ENCODE assay signal across 9 mouse cellular contexts in the genomic region with DNA sequence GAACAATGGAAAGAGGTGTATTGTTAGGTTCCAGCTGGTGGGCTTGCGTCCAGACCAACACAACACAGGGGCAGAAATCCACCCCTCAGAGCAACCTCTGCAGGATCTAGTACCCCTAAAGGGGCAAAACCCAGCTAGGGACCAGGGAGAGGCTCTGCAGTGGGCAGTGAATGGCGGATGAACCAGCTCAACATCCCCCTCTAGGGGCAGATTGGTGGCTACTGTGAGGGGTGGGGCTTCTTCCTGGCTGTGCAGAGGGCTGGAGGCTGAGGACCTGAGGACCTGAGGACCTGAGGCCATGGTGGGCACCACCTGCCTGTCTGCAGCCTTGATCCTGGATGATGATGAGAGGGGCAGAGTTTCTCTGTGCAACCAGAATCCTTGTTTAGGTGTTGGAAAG. TPM values are rescaled to one million over a fixed set of nuclear protein-coding genes. Genes with fewer than 3 reads are reported as not detected.
DNase-seq lines count a peak whose midpoint lies in the region; ATAC-seq and TF ChIP-seq lines count a peak whose summit lies in the region.
"Had no signal": no experiment of that assay in that cellular context is flagged by ENCODE, and none has a peak within 500 bp of the region (broad histone marks: within the 10 kb centered on the region; RNA-seq: fewer than 3 reads in every experiment).

No protein-coding gene starts in this region.

- TF ChIP-seq EP300 in MEL (IDR thresholded peaks at IDR 0.05; ENCODE audit: low read depth in 1 of 2, low read length in 2 of 2): no peak

- H3K4me1 ChIP-seq in kidney, embryonic 16.5 days (ENCODE audit: insufficient read depth, low read length): no peaks in the 10 kb centered on the region
- H3K4me1 ChIP-seq in MEL (ENCODE audit: control insufficient read depth in 1 of 2, insufficient read depth in 2 of 2, low read length in 2 of 2): no peaks in the 10 kb centered on the region

- ATAC-seq in kidney, embryonic 16.5 days (ENCODE audit: low FRiP score, low TSS enrichment): no peak

- no peaks in the 10 kb centered on the region for H3K79me2 ChIP-seq in MEL (ENCODE audit: control insufficient read depth, insufficient read depth, low read length, poor library complexity)

- TF ChIP-seq POLR2A in MEL (IDR thresholded peaks at IDR 0.05; ENCODE audit: control insufficient read depth in 1 of 2, insufficient read depth in 1 of 2, low read depth in 1 of 2, low read length in 2 of 2, poor library complexity in 1 of 2): no peak

- 33% methylated on average over 2 of the region's 2 CpGs for WGBS in kidney, embryonic 16.5 days

- H3K9ac ChIP-seq in kidney, embryonic 16.5 days (replicated peaks; ENCODE audit: low read length): no peak overlapping the region
- H3K9ac ChIP-seq in MEL (ENCODE audit: control insufficient read depth, low read depth, low read length, poor library complexity, severe bottlenecking): no peak overlapping the region

- DNase-seq in kidney, postnatal 4 days: peak; percentile 28 to 50
- peak; percentile 67 for DNase-seq in MEL (ENCODE audit: low read depth, low spot score)
- peak; percentile 32 for DNase-seq in embryo, embryonic 11 days
- peak; percentile 62 for DNase-seq in retina, embryonic 14.5 days (ENCODE audit: low spot score)
- no peak for DNase-seq in testis, postnatal 14 days (ENCODE audit: low spot score)
- no peak for DNase-seq in ovary, postnatal 36 days (ENCODE audit: low spot score)
- DNase-seq in cerebellum, adult 11 months: no peak

- H3K4me3 ChIP-seq in kidney, embryonic 16.5 days (ENCODE audit: low read length): no peak overlapping the region
- no peak overlapping the region for H3K4me3 ChIP-seq in MEL (ENCODE audit: control insufficient read depth in 1 of 2, insufficient read depth in 1 of 2, low read depth in 2 of 2, low read length in 2 of 2)
- H3K4me3 ChIP-seq: myocyte had no signal

- no peaks in the 10 kb centered on the region for H3K27me3 ChIP-seq in kidney, embryonic 16.5 days (ENCODE audit: insufficient read depth, low read length)
- no peaks in the 10 kb centered on the region for H3K27me3 ChIP-seq in MEL (ENCODE audit: control insufficient read depth in 1 of 2, insufficient read depth in 2 of 2, low read length in 2 of 2)

- peak; percentile 60 to 73 (median 70) for TF ChIP-seq CTCF in MEL (IDR thresholded peaks at IDR 0.05 in 2 of 3, conservative IDR thresholded peaks at IDR 0.05 in 1 of 3; ENCODE audit: control insufficient read depth in 1 of 3, insufficient read depth in 1 of 3, low read depth in 2 of 3, low read length in 3 of 3, poor library complexity in 1 of 3, severe bottlenecking in 1 of 3)

- no peaks in the 10 kb centered on the region for H3K9me3 ChIP-seq in kidney, embryonic 16.5 days (ENCODE audit: low read length)
- H3K9me3 ChIP-seq in MEL (replicated peaks; ENCODE audit: insufficient read depth, low read length): no peaks in the 10 kb centered on the region

- H3K27ac ChIP-seq in kidney, embryonic 16.5 days (ENCODE audit: low read length): no peak overlapping the region
- no peak overlapping the region for H3K27ac ChIP-seq in MEL (ENCODE audit: control insufficient read depth, low read depth, low read length)

- no peak overlapping the region for H3K4me2 ChIP-seq in kidney, embryonic 16.5 days (replicated peaks; ENCODE audit: low read depth, low read length)

- peak; percentile 42 for TF ChIP-seq RAD21 in MEL (IDR thresholded peaks at IDR 0.05; ENCODE audit: low read depth, low read length)

- no peaks in the 10 kb centered on the region for H3K36me3 ChIP-seq in kidney, embryonic 16.5 days (ENCODE audit: insufficient read depth, low read length)
- no peaks in the 10 kb centered on the region for H3K36me3 ChIP-seq in MEL (ENCODE audit: control insufficient read depth in 1 of 2, insufficient read depth in 2 of 2, low read length in 2 of 2)

TF ChIP-seq in MEL, 35 proteins besides CTCF, POLR2A, EP300 and RAD21:
- 0 out of 2 replicates have a peak, but pooled peaks have one; percentile 27 for TF ChIP-seq ELF1 (IDR thresholded peaks at IDR 0.05; ENCODE audit: low read depth, low read length)
- peak; percentile 34; the same call in 1 of the 2 replicates for TF ChIP-seq ZC3H11A (IDR thresholded peaks at IDR 0.05; ENCODE audit: low read depth, low read length)
- peak; percentile 46 for TF ChIP-seq SMC3 (IDR thresholded peaks at IDR 0.05; ENCODE audit: low read depth, low read length)
- no peak for TF ChIP-seq NELFE (IDR thresholded peaks at IDR 0.05; ENCODE audit: low read depth, low read length)
- peak; percentile 77; the same call in 1 of the 2 replicates for TF ChIP-seq MAZ (IDR thresholded peaks at IDR 0.05; ENCODE audit: low read depth, low read length)

RNA-seq across cellular contexts. Expression of a gene that starts 35.8 kb away (rescaled TPM):
- 62.6 and 65.7 TPM in 2 replicates for polyA plus RNA-seq in kidney, embryonic 16.5 days (2015; fragmentation: Nextera tagmentation; extraction: Ambion mirVana)
- total RNA-seq in MEL (2012; rRNA removed): 39.3 and 43.6 TPM in 2 replicates
- 10 to 100 TPM in 1 of 2 experiments, not detected in 1; 62.8 TPM for polyA plus RNA-seq in MEL (2012; ENCODE audit: insufficient read depth in 1 of 2, insufficient read length in 2 of 2, low read depth in 1 of 2, low replicate concordance in 2 of 2, missing spikeins in 1 of 2)

RNA-seq across cellular contexts. Expression of a gene that starts 36.1 kb away (rescaled TPM):
- 0.29 and 0.58 TPM in 2 replicates for polyA plus RNA-seq in kidney, embryonic 16.5 days (2015; fragmentation: Nextera tagmentation; extraction: Ambion mirVana)
- 0.13 and 0.19 TPM in 2 replicates for total RNA-seq in MEL (2012; rRNA removed)
- polyA plus RNA-seq in MEL (2012; ENCODE audit: insufficient read depth in 1 of 2, insufficient read length in 2 of 2, low read depth in 1 of 2, low replicate concordance in 2 of 2, missing spikeins in 1 of 2): under 1 TPM in 1 of 2 experiments, not detected in 1; 0.36 TPM

RNA-seq across cellular contexts. Expression of a gene that starts 58.8 kb away (rescaled TPM):
- 227 and 228 TPM in 2 replicates for polyA plus RNA-seq in kidney, embryonic 16.5 days (2015; fragmentation: Nextera tagmentation; extraction: Ambion mirVana)
- 250 and 255 TPM in 2 replicates for total RNA-seq in MEL (2012; rRNA removed)
- 100 to 1,000 TPM; 233 to 731 TPM for polyA plus RNA-seq in MEL (2012; ENCODE audit: insufficient read depth in 1 of 2, insufficient read length in 2 of 2, low read depth in 1 of 2, low replicate concordance in 2 of 2, missing spikeins in 1 of 2)

Comparison
In these comparisons a context has a peak if more than half of its experiments do, and no peak if none do; other contexts are left out.
1. DNase-seq: peak in kidney, postnatal 4 days (2 of 2), MEL (single experiment), embryo, embryonic 11 days (single experiment) and retina, embryonic 14.5 days (single experiment); none in testis, postnatal 14 days (single experiment), ovary, postnatal 36 days (single experiment) and cerebellum, adult 11 months (single experiment).